Mouse (Mus musculus): ENCODE measurements around the gene Taok3.

- no peak for TF ChIP-seq CTCF (IDR thresholded peaks at IDR 0.05; ENCODE audit: extremely low read depth, insufficient read depth, low read length)
- TF ChIP-seq POLR2A (IDR thresholded peaks at IDR 0.05; ENCODE audit: extremely low read depth, insufficient read depth, low read length), result no peak
These were observed 194.9 kb downstream of the Taok3 start for GRCm38 (mm10) chr5:117314587-117315428.
